Mouse (Mus musculus): Measurements from ENCODE around the gene Evi5.

GRCm38 (mm10) chr5:107909668-107910067, 34.8 kb upstream of the Evi5 start:
- no peak for TF ChIP-seq CTCF (IDR thresholded peaks at IDR 0.05; ENCODE audit: control insufficient read depth, insufficient read depth, insufficient read length)
- no peak for TF ChIP-seq MAX (IDR thresholded peaks at IDR 0.05)
- TF ChIP-seq CEBPB (IDR thresholded peaks at IDR 0.05; ENCODE audit: low read depth), result no peak
- no peak for TF ChIP-seq USF1 (IDR thresholded peaks at IDR 0.05; ENCODE audit: low read depth)
- TF ChIP-seq MYOD1 (IDR thresholded peaks at IDR 0.05; ENCODE audit: control insufficient read depth, insufficient read length, low read depth), result no peak
- no peak for TF ChIP-seq MYOG (IDR thresholded peaks at IDR 0.05; ENCODE audit: control insufficient read depth, extremely low read depth, insufficient read length)
